Mouse (Mus musculus) hindbrain, embryonic 16.5 days (tissue): ENCODE measurements around the gene Grpel1. TPM values are rescaled to one million over a fixed set of nuclear protein-coding genes. Genes with fewer than 3 reads are reported as not detected.

Experiments
- ATAC-seq: fragments of 200-750 bp; cut with Nextera tagmentation; 2 replicates; pipeline ENCODE4 v1.8.0; 2017; ENCODE audit warnings: moderate TSS enrichment, moderate library complexity
- H3K27ac ChIP-seq: fragments of 300-500 bp; sonication (generic); 2 replicates; pipeline ENCODE4 v1.5.1; 2014; ENCODE audit warnings: low read depth, mild to moderate bottlenecking, control low read depth, low read length, moderate library complexity
- H3K27me3 ChIP-seq: fragments of 300-500 bp; sonication (generic); replicated peaks from 2 replicates; pipeline ENCODE4 v1.6.1; 2014; ENCODE audit warnings: low read length; ENCODE audit not compliant: control insufficient read depth, insufficient read depth
- H3K36me3 ChIP-seq: fragments of 300-500 bp; sonication (generic); 2 replicates; pipeline ENCODE4 v1.6.1; 2014; ENCODE audit warnings: mild to moderate bottlenecking, low read length, moderate library complexity, mixed read lengths; ENCODE audit not compliant: control insufficient read depth, insufficient read depth
- H3K4me1 ChIP-seq: fragments of 300-500 bp; sonication (generic); 2 replicates; pipeline ENCODE4 v1.6.1; 2014; ENCODE audit warnings: low read depth, low read length; ENCODE audit not compliant: control insufficient read depth, insufficient read depth
- H3K4me2 ChIP-seq: fragments of 300-500 bp; sonication (generic); 2 replicates; pipeline ENCODE4 v1.6.1; 2014; ENCODE audit warnings: mild to moderate bottlenecking, low read length, control low read depth, moderate library complexity
- H3K4me3 ChIP-seq: fragments of 300-500 bp; sonication (generic); 2 replicates; pipeline ENCODE4 v1.5.1; 2014; ENCODE audit warnings: mild to moderate bottlenecking, low read length, control low read depth, moderate library complexity
- H3K9ac ChIP-seq: fragments of 300-500 bp; sonication (generic); 2 replicates; pipeline ENCODE4 v1.6.1; 2014; ENCODE audit warnings: low read depth, mild to moderate bottlenecking, control low read depth, low read length, moderate library complexity
- H3K9me3 ChIP-seq: fragments of 300-500 bp; sonication (generic); 2 replicates; pipeline ENCODE4 v1.6.1; 2014; ENCODE audit warnings: mild to moderate bottlenecking, low read length, moderate library complexity; ENCODE audit not compliant: control insufficient read depth
- WGBS: fragments of 180-500 bp; shearing (Covaris S2); extraction: QIAGEN DNeasy Blood & Tissue Kit; methylation state at CpG from one replicate; pipeline ENCODE4 v1.1.7; 2014; 5-methylcytosine and 5-hydroxymethylcytosine counted together
- polyA plus RNA-seq: library from polyadenylated mRNA; unstranded; fragments of >200 nt; fragmentation: Nextera tagmentation; extraction: Ambion mirVana; gene quantifications from 2 replicates; pipeline ENCODE4 v1.2.1, GENCODE M21; 2015

The Grpel1 gene
- polyA plus RNA-seq, 1 experiment from 2014 or later: 46.8 TPM

DNA sequence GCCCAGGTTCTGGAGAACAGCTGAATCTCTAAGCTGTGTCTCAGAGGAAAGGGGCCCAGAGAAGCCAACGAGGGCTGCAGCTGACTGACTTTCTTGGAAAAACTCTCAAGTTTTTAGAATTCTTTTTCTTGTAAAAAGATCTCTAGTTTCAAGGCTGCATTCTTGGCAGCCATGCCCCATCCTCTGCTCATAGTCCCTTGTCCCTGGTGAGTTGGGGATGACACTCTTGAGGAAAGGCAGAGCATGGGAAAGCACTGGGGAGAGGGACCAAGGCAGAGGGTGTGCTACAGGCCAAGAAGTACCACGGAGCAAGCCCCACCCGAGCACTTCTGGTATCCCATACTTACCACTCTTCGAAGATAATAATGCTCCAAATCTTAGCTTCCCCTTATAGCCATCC is 27.9 kb upstream of the Grpel1 start:
- Histone ChIP-seq H3K27me3 (no peaks in the 10 kb centered on the region), H3K27ac (no peak overlapping the region), H3K4me3 (no peak overlapping the region), H3K9ac (no peak overlapping the region), H3K4me2 (no peak overlapping the region), H3K9me3 (no peaks in the 10 kb centered on the region), H3K36me3 (no peaks in the 10 kb centered on the region), H3K4me1 (no peaks in the 10 kb centered on the region; the same call in 1 of the 2 replicates)
- ATAC-seq: no peak
- WGBS: 81% methylated on average over 4 of the region's 4 CpGs

DNA sequence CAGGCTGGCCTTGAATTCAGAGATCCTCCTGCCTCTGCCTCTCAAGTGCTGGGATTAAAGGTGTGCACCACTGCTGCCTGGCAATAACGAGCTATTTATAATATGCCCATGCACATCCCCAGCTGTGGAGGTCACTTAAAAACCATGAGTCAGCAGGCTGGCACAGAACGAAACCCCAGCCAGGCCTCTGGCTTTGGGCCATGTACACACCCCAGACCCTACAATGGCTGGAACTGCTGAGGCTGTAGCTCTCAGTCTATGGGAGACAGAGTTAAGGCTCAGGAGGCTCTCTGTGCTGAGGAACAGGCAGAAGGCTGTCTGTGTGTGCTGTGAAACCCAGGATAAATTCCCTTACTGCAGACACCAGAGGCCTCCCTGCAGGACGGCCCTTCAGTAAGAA is 24.1 kb upstream of the Grpel1 start:
- Histone ChIP-seq H3K4me3 (no peak overlapping the region), H3K27me3 (no peaks in the 10 kb centered on the region), H3K9me3 (no peaks in the 10 kb centered on the region), H3K27ac (no peak overlapping the region), H3K9ac (no peak overlapping the region), H3K4me2 (no peak overlapping the region), H3K36me3 (no peaks in the 10 kb centered on the region), H3K4me1 (peaks cover 6% of the 10 kb centered on the region; the same call in 1 of the 2 replicates)
- ATAC-seq: no peak
- WGBS: 44% methylated on average over 3 of the region's 3 CpGs

DNA sequence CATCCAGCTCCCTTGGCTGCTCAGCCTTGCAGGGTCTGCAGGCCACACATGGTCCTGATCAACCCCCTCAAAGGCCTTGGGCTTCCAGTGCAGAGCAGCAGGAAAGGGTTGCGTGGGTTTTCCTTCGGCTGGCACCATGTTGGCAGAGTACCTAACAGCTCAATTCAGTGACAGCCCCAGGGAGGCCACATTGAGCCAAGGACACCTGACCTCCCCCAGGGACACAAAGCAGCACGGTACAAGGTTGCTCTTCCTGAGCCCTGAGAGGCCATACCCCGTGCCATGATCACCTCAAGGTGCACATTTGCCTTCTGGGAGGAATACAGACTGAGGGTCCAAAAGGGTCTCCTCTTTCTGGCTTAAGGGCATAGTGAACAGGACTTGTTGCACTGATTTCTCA is 20.2 kb upstream of the Grpel1 start:
- Histone ChIP-seq H3K4me2 (no peak overlapping the region), H3K27ac (no peak overlapping the region), H3K9ac (no peak overlapping the region), H3K4me1 (peaks cover 9% of the 10 kb centered on the region; the same call in 1 of the 2 replicates), H3K36me3 (no peaks in the 10 kb centered on the region), H3K4me3 (no peak overlapping the region), H3K9me3 (no peaks in the 10 kb centered on the region), H3K27me3 (no peaks in the 10 kb centered on the region)
- peak; percentile 53; the same call in 1 of the 2 replicates for ATAC-seq
- WGBS: 44% methylated on average over 4 of the region's 4 CpGs

DNA sequence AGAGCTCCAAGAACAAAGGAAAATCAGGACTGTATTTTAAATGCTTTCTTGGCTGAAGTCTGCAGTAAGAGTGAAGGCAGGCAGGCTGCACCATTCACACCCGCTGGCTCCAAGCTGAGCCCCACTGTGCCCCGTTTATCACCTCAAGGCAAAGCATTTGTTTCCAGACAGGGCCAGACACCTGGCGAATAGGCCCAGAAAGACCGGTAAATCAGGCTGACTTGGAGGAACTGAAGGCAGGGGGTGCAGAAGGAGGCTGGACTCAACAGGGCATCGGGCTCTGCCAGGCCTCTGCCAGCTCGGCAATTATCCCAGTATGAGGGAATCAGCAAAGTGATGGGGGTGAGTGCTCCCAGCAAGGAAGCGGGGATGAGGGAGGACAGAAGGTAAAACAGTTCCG is 19.8 kb upstream of the Grpel1 start:
- Histone ChIP-seq H3K27me3 (no peaks in the 10 kb centered on the region), H3K36me3 (no peaks in the 10 kb centered on the region), H3K4me1 (peaks cover 9% of the 10 kb centered on the region; the same call in 1 of the 2 replicates), H3K9ac (no peak overlapping the region; the same call in 1 of the 2 replicates), H3K9me3 (no peaks in the 10 kb centered on the region), H3K4me3 (no peak overlapping the region), H3K27ac (no peak overlapping the region), H3K4me2 (no peak overlapping the region)
- 29% methylated on average over 8 of the region's 8 CpGs for WGBS
- ATAC-seq: no peak; the same call in 1 of the 2 replicates

DNA sequence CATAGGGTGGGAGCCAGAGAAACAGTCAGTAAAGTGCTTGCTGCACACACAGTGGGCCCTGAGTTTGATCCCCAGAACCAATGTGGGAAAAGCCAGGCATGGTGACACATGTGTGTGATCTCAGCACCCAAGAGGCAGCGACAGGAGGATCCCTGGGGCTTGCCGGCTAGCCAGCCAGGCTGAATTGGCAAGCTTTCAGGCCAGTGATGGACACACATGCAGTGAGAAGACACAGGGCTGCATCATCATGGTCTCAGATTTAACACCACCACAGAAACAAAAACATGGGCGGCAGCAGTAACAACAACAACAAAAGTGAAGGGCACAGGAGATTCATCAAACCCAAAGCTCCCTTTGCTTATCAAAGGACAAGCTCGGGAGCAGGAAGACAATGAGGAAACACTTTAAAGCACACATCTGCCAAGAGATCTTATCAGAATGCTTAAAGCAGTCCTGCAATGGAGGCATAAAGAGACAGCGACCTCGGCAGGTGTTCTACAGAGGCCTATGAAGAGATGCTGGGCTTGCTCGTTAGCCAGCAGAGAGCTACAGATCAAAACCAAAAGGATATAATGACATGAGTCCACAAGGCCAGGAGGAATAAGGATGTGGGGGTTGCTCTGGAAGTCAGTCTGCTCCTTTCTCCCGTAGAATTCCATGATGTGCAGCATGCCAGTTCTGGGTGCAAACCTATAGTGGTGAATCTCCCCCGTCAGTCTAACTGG is 18.5 kb upstream of the Grpel1 start:
- Histone ChIP-seq H3K27ac (no peak overlapping the region), H3K9me3 (no peaks in the 10 kb centered on the region), H3K27me3 (no peaks in the 10 kb centered on the region), H3K9ac (no peak overlapping the region), H3K4me1 (peaks cover 9% of the 10 kb centered on the region; the same call in 1 of the 2 replicates), H3K4me2 (no peak overlapping the region), H3K4me3 (no peak overlapping the region), H3K36me3 (no peaks in the 10 kb centered on the region)
- 43% methylated on average over 9 of the region's 9 CpGs for WGBS
- ATAC-seq: no peak

DNA sequence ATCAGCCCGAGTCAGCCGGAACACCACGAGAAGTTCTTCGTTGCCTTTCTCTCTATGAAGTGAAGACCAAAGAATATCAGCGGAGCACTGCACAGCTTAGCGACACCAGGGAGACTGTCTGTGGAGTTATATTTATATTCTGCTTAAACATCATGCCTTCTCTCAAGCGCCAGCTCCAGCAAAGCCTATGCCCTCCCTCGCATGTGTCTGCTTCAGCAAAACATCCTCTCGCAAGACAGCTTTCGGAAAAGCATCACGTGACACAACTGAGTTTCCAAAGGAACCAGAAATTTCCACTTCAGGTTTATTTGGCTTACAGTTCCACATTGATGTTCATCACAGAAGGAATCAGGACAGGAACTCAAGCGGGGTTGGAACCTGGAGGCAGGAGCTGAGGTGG is 16.9 kb upstream of the Grpel1 start:
- Histone ChIP-seq H3K4me2 (no peak overlapping the region), H3K27ac (no peak overlapping the region), H3K9me3 (no peaks in the 10 kb centered on the region), H3K4me3 (no peak overlapping the region), H3K9ac (no peak overlapping the region), H3K27me3 (no peaks in the 10 kb centered on the region), H3K36me3 (no peaks in the 10 kb centered on the region), H3K4me1 (peaks cover 9% of the 10 kb centered on the region; the same call in 1 of the 2 replicates)
- ATAC-seq: no peak
- WGBS: 88% methylated on average over 12 of the region's 12 CpGs

DNA sequence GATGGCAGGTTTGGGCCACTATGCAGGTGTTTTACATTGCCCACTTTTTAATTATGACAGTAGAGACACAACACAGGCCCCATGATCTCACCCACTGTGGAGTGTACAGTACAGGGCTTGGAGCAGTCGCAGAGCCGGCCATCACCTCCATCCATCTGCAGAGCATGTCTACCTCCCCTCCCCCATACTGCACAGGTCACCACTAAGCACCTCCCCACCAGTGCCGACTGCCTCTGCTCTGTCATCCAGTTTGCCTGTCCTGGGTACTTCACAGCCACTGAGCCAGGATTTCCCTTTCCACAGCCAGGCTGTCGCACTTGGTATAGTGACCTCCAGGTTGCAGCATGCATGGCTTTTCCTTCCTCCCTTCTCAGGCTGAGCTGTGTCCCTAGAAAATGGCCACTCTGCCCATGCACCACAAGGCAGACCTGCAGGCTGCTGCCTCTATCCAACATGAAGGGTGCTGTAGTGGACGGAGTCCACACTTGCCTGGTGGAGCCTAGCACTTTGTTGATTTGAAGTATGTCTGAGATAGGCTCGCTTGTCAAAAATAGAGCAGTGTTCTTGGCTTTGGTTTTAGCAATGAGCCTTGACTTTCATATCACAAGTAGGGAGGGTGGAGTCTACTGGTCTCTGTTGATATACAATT is 15.0 kb upstream of the Grpel1 start:
- H3K4me1 ChIP-seq: peaks cover 9% of the 10 kb centered on the region; the same call in 1 of the 2 replicates
- ATAC-seq: 0 out of 2 replicates have a peak, but pooled peaks have one; percentile 48
- no peak overlapping the region for H3K4me2 ChIP-seq
- no peak overlapping the region for H3K27ac ChIP-seq
- H3K27me3 ChIP-seq: no peaks in the 10 kb centered on the region
- no peaks in the 10 kb centered on the region for H3K9me3 ChIP-seq
- H3K36me3 ChIP-seq: no peaks in the 10 kb centered on the region
- WGBS: 83% methylated on average over 6 of the region's 6 CpGs
- no peak overlapping the region for H3K4me3 ChIP-seq
- no peak overlapping the region for H3K9ac ChIP-seq

DNA sequence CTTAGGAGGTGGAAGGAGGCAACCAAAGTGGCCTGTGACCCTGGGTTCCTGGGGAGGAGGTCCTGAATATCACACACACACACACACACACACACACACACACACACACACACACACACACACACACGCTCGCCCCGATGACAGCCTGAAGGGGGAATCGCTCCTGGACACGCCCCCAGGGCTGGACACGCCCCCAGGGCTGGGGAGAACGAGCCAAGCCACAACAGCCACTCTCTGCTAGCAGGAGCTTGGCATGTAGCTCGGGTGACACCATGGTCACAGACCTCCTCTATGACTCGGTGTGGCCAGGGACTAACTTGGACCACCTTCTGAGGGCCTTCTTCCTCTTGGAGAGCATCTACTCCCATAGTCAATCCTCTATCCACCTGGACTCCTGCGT is 13.7 kb upstream of the Grpel1 start:
- ATAC-seq: no peak
- Histone ChIP-seq H3K36me3 (no peaks in the 10 kb centered on the region), H3K9ac (no peak overlapping the region), H3K4me2 (no peak overlapping the region), H3K9me3 (no peaks in the 10 kb centered on the region), H3K4me1 (0 out of 2 replicates have a peak, but pooled peaks cover 3% of the 10 kb centered on the region), H3K27ac (no peak overlapping the region), H3K4me3 (no peak overlapping the region), H3K27me3 (no peaks in the 10 kb centered on the region)
- 26% methylated on average over 6 of the region's 10 CpGs for WGBS

DNA sequence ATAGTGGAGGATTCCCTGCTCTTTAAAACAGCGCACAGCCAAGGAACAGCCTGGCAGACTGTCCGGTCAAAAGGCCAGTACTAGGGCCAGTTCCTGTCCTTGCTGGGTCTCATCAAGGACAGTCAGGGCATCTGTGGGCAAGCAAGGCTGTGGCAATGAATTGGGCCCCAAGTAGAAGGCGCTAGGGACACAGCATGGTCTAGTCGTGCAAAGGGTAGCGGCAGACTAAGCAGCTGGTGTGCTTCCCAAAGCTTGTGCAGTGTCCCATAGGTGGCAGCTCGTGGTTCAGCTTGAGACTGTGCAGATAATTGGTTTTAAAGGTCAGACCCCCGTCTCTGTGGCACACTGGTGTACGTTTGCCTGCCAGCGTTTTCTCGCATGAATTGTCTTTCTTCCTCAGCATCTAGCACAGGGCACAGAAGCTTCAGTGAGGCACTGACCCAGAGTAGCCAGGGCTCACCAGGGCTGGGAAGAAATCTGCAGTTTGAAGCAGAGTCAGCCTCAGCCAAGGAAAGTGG is 12.9 kb upstream of the Grpel1 start:
- Histone ChIP-seq H3K4me2 (no peak overlapping the region), H3K9ac (no peak overlapping the region), H3K9me3 (no peaks in the 10 kb centered on the region), H3K27ac (no peak overlapping the region), H3K36me3 (no peaks in the 10 kb centered on the region), H3K4me3 (no peak overlapping the region), H3K27me3 (no peaks in the 10 kb centered on the region), H3K4me1 (no peaks in the 10 kb centered on the region)
- peak; percentile 34; the same call in 1 of the 2 replicates for ATAC-seq
- WGBS: 54% methylated on average over 10 of the region's 10 CpGs
